Mouse (Mus musculus) heart, embryonic 12.5 days (tissue): ENCODE data around the gene Lpar1. TPM values are rescaled to one million over a fixed set of nuclear protein-coding genes. Genes with fewer than 3 reads are reported as not detected.

Experiments
- ATAC-seq: fragments of 200-750 bp; cut with Nextera tagmentation; 2 replicates; pipeline ENCODE4 v1.8.0; 2017; ENCODE audit warnings: moderate TSS enrichment, moderate library complexity; ENCODE audit not compliant: insufficient number of reproducible peaks, low FRiP score
- H3K27ac ChIP-seq: fragments of 300-500 bp; sonication (generic); 2 replicates; pipeline ENCODE4 v1.5.1; 2016; ENCODE audit warnings: mild to moderate bottlenecking, moderate library complexity; ENCODE audit not compliant: poor library complexity, severe bottlenecking
- H3K27me3 ChIP-seq: fragments of 300-500 bp; sonication (generic); replicated peaks from 2 replicates; pipeline ENCODE4 v1.6.1; 2016; ENCODE audit warnings: mild to moderate bottlenecking, moderate library complexity
- H3K36me3 ChIP-seq: fragments of 300-500 bp; sonication (generic); 2 replicates; pipeline ENCODE4 v1.6.1; 2016; ENCODE audit warnings: mild to moderate bottlenecking, moderate library complexity
- H3K4me1 ChIP-seq: fragments of 300-500 bp; sonication (generic); replicated peaks from 2 replicates; pipeline ENCODE4 v1.6.1; 2016; ENCODE audit warnings: mild to moderate bottlenecking
- H3K4me2 ChIP-seq: fragments of 300-500 bp; sonication (generic); 2 replicates; pipeline ENCODE4 v1.6.1; 2016; ENCODE audit warnings: mild to moderate bottlenecking, moderate library complexity
- H3K4me3 ChIP-seq: fragments of 300-500 bp; sonication (generic); 2 replicates; pipeline ENCODE4 v1.5.1; 2016; ENCODE audit warnings: mild to moderate bottlenecking
- H3K9ac ChIP-seq: fragments of 300-500 bp; sonication (generic); 2 replicates; pipeline ENCODE4 v1.6.1; 2016; ENCODE audit warnings: mild to moderate bottlenecking, moderate library complexity
- H3K9me3 ChIP-seq: fragments of 300-500 bp; sonication (generic); replicated peaks from 2 replicates; pipeline ENCODE4 v1.6.1; 2016; ENCODE audit warnings: mild to moderate bottlenecking, moderate library complexity
- WGBS: fragments of 180-500 bp; shearing (Covaris S2); methylation state at CpG from one replicate; pipeline ENCODE4 v1.1.7; 2016; 5-methylcytosine and 5-hydroxymethylcytosine counted together
- polyA plus RNA-seq: library from polyadenylated mRNA; unstranded; fragments of >200 nt; fragmentation: Nextera tagmentation; extraction: Ambion mirVana; gene quantifications from 2 replicates; pipeline ENCODE4 v1.2.1, GENCODE M21; 2016

Gene Lpar1
- polyA plus RNA-seq, 1 experiment from 2014 or later: 14.8 TPM

GRCm38 (mm10) chr4:58571232-58571631, 17.5 kb upstream of the Lpar1 start:
- ATAC-seq: no peak
- 45% methylated on average over 1 of the region's 1 CpGs for WGBS

DNA sequence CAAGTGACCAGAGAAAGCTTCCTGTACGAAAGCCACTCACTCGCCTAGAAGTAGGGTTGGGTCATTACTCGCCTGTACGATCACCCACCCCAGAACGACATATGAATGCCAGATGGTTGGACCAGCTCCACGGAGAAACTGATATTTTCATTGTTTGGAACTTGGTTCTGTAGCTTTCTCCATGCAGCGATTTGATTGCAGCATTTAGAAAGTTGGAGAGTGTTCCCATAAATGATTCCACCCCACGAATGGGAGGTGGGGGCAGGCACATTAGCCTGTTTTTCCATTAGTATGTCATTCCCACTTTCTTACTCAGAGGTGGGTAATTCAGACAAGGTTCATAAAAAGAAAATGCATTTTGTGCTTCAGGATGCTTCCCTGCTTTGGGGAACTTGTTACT, 14.8 kb upstream of the Lpar1 start:
- 71% methylated on average over 8 of the region's 8 CpGs for WGBS
- no peak for ATAC-seq
- no peak overlapping the region for H3K4me2 ChIP-seq

More at GRCm38 (mm10) chr4:58571232-58571631, 17.5 kb upstream of the Lpar1 start:
- H3K9ac ChIP-seq: no peak overlapping the region
- no peak overlapping the region for H3K27ac ChIP-seq
- no peak overlapping the region for H3K4me2 ChIP-seq
- H3K4me1 ChIP-seq: 0 out of 2 replicates have a peak, but pooled peaks cover 6% of the 10 kb centered on the region
- H3K27me3 ChIP-seq: no peaks in the 10 kb centered on the region
- H3K9me3 ChIP-seq: no peaks in the 10 kb centered on the region
- no peaks in the 10 kb centered on the region for H3K36me3 ChIP-seq
- no peak overlapping the region for H3K4me3 ChIP-seq

GRCm38 (mm10) chr4:58562776-58563175, 9.1 kb upstream of the Lpar1 start:
- Histone ChIP-seq H3K27ac (no peak overlapping the region), H3K36me3 (no peaks in the 10 kb centered on the region), H3K4me1 (0 out of 2 replicates have a peak, but pooled peaks cover 3% of the 10 kb centered on the region), H3K4me2 (no peak overlapping the region), H3K27me3 (no peaks in the 10 kb centered on the region), H3K9ac (no peak overlapping the region), H3K4me3 (no peak overlapping the region), H3K9me3 (no peaks in the 10 kb centered on the region)
- no peak for ATAC-seq
- 87% methylated on average over 1 of the region's 1 CpGs for WGBS

More for the DNA sequence above, 14.8 kb upstream of the Lpar1 start:
- no peaks in the 10 kb centered on the region for H3K9me3 ChIP-seq
- H3K27ac ChIP-seq: no peak overlapping the region
- H3K4me1 ChIP-seq: 0 out of 2 replicates have a peak, but pooled peaks cover 9% of the 10 kb centered on the region
- H3K4me3 ChIP-seq: no peak overlapping the region
- no peaks in the 10 kb centered on the region for H3K27me3 ChIP-seq
- H3K36me3 ChIP-seq: no peaks in the 10 kb centered on the region
- no peak overlapping the region for H3K9ac ChIP-seq

- H3K9ac ChIP-seq: no peak overlapping the region
- WGBS: 61% methylated on average over 3 of the region's 3 CpGs
- peaks cover 11% of the 10 kb centered on the region for H3K4me1 ChIP-seq
Observed at GRCm38 (mm10) chr4:58557001-58557400, 3.3 kb upstream of the Lpar1 start.

DNA sequence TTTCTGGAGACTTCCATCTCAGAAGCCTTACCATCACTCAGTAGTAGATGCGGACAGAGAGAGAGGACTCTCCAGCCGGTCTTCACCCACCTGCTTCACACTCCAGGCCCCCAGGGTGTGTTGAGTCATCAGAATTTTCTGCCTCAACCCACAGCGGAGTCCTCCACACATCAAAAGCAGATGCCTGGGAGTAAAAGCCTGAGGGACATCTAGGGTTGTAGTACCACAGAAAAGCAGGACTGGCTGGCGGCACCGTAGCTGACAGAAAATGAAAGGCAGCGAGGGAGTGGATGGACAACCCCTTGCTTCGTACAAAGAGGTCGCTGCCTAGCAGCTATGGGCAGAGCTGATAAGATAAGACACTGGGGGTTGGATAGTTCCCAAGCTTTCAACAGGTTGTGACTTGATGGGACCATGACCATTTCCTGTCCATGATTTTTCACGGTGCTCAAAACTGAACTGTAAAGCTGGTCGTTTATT, 701 bp upstream of the Lpar1 start:
- Histone ChIP-seq H3K9ac (0 out of 2 replicates have a peak overlapping the region, but pooled peaks have one; percentile 84), H3K4me3 (peak overlapping the region; percentile 80), H3K36me3 (no peaks in the 10 kb centered on the region), H3K27ac (no peak overlapping the region), H3K27me3 (no peaks in the 10 kb centered on the region), H3K9me3 (no peaks in the 10 kb centered on the region), H3K4me2 (peak overlapping the region; percentile 98), H3K4me1 (peaks cover 18% of the 10 kb centered on the region)
- WGBS: 14% methylated on average over 10 of the region's 10 CpGs
- no peak for ATAC-seq

More at GRCm38 (mm10) chr4:58557001-58557400, 3.3 kb upstream of the Lpar1 start:
- Histone ChIP-seq H3K9me3 (no peaks in the 10 kb centered on the region), H3K36me3 (no peaks in the 10 kb centered on the region), H3K27me3 (no peaks in the 10 kb centered on the region), H3K4me3 (no peak overlapping the region), H3K27ac (no peak overlapping the region), H3K4me2 (no peak overlapping the region)
- no peak for ATAC-seq

DNA sequence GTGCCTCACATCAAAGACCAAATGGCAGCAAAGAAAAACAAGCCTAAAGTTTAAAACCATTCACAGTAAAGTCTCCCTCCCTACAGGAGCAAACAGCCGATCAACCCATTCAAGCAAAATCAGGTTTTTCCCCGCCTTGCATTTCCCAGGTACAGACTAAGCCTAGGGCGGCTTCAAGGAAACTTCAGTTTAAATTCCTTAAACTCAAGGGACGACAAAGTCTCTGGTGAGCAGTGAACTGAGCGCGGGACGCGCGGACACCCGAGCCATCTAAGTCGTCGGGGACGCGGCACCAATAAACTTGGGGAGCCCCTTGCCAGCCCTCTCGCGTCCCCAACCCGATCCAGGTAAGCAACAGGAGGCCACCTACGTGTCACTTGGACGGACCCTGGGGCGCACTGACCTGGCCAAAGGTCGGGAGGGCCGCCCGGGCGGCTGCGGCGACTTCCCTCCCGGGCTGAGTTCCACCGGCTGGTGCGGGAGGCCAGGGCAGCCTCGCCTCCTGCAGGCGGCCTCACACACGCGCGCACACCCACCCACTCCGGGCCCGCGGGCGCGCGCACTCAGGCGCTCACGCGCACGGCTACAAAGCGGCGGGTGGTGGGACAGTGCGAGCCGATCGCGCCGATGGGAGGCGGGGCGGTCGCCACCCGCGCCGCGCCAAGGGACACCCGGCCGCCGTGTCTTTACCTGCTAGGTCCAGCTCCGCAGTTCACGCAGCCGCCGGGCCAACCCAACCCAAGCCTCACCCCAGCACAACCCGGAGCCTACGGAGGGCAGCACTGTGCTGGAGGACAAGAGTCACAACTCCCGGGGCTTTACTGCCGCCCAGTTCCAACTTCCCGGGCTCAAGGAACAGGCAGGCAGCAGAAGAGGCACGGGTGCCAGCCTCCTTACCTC, 717 bp downstream of the Lpar1 start:
- Histone ChIP-seq H3K9ac (peak overlapping the region; percentile 84), H3K4me1 (peaks cover 18% of the 10 kb centered on the region), H3K27ac (peak overlapping the region; percentile 12; the same call in 1 of the 2 replicates), H3K9me3 (no peaks in the 10 kb centered on the region), H3K36me3 (no peaks in the 10 kb centered on the region), H3K27me3 (no peaks in the 10 kb centered on the region), H3K4me3 (peak overlapping the region; percentile 80), H3K4me2 (peak overlapping the region; percentile 98)
- WGBS: under 1% methylated on average over 71 of the region's 71 CpGs
- peak; percentile 79 for ATAC-seq

DNA sequence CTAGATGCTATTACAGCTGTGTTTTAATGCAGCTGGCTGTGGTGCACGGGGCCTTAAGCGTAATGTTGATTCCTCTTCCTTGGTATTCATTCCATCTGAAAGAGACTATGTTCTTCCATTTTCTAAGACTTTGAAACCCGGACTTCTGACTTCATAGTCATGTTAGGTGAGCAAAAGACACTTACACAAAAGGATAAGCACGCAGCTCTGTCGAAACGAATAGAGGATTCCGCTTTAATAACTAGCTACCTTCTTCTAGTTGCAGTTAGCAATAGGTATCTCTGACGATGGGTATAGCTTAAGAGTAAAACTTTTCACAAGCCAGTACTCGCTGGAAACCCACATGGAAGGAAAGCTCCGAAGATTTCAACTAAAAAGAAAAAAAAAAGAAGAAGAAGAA, 1.5 kb downstream of the Lpar1 start:
- Histone ChIP-seq H3K9ac (peak overlapping the region; percentile 84), H3K4me3 (peak overlapping the region; percentile 80), H3K36me3 (no peaks in the 10 kb centered on the region), H3K4me1 (peaks cover 25% of the 10 kb centered on the region), H3K27ac (no peak overlapping the region), H3K9me3 (no peaks in the 10 kb centered on the region), H3K27me3 (no peaks in the 10 kb centered on the region), H3K4me2 (peak overlapping the region; percentile 98)
- ATAC-seq: no peak
- WGBS: 7% methylated on average over 10 of the region's 10 CpGs

GRCm38 (mm10) chr4:58551820-58552219, 1.9 kb downstream of the Lpar1 start:
- Histone ChIP-seq H3K36me3 (no peaks in the 10 kb centered on the region), H3K4me1 (peaks cover 29% of the 10 kb centered on the region), H3K4me2 (peak overlapping the region; percentile 98), H3K27ac (no peak overlapping the region), H3K9me3 (no peaks in the 10 kb centered on the region), H3K4me3 (peak overlapping the region; percentile 80), H3K27me3 (no peaks in the 10 kb centered on the region), H3K9ac (no peak overlapping the region)
- no peak for ATAC-seq
- WGBS: 7% methylated on average over 4 of the region's 4 CpGs

GRCm38 (mm10) chr4:58547725-58548124, 6.0 kb downstream of the Lpar1 start:
- WGBS: 43% methylated on average over 9 of the region's 9 CpGs
- Histone ChIP-seq H3K4me2 (no peak overlapping the region), H3K9ac (no peak overlapping the region), H3K9me3 (no peaks in the 10 kb centered on the region), H3K36me3 (no peaks in the 10 kb centered on the region), H3K27me3 (no peaks in the 10 kb centered on the region), H3K4me3 (no peak overlapping the region), H3K27ac (0 out of 2 replicates have a peak overlapping the region, but pooled peaks have one; percentile 0), H3K4me1 (peaks cover 36% of the 10 kb centered on the region)
- no peak for ATAC-seq

GRCm38 (mm10) chr4:58547273-58547565, 6.5 kb downstream of the Lpar1 start:
- no peak overlapping the region for H3K9ac ChIP-seq
- H3K36me3 ChIP-seq: no peaks in the 10 kb centered on the region
- 0 out of 2 replicates have a peak overlapping the region, but pooled peaks have one; percentile 0 for H3K27ac ChIP-seq
- no peak overlapping the region for H3K4me3 ChIP-seq
- no peaks in the 10 kb centered on the region for H3K9me3 ChIP-seq
- WGBS: 54% methylated on average over 4 of the region's 4 CpGs
- peaks cover 36% of the 10 kb centered on the region for H3K4me1 ChIP-seq
- no peak for ATAC-seq
- H3K4me2 ChIP-seq: no peak overlapping the region
- no peaks in the 10 kb centered on the region for H3K27me3 ChIP-seq

GRCm38 (mm10) chr4:58546441-58547272, 7.0 kb downstream of the Lpar1 start:
- Histone ChIP-seq H3K36me3 (no peaks in the 10 kb centered on the region), H3K4me3 (no peak overlapping the region), H3K4me1 (peaks cover 30% of the 10 kb centered on the region), H3K4me2 (peak overlapping the region; percentile 2; the same call in 1 of the 2 replicates), H3K27me3 (no peaks in the 10 kb centered on the region), H3K9ac (no peak overlapping the region), H3K9me3 (no peaks in the 10 kb centered on the region), H3K27ac (peak overlapping the region; percentile 39; the same call in 1 of the 2 replicates)
- no peak for ATAC-seq
- 31% methylated on average over 11 of the region's 11 CpGs for WGBS
